Mouse (Mus musculus) embryonic facial prominence, embryonic 12.5 days (tissue): ENCODE results near the gene Supt6. TPM values are rescaled to one million over a fixed set of nuclear protein-coding genes. Genes with fewer than 3 reads are reported as not detected.
A peak's percentile ranks its signal among the peaks of the same experiment; 100 is the strongest.

Experiments
- ATAC-seq: fragments of 200-750 bp; cut with Nextera tagmentation; 2 replicates; pipeline ENCODE4 v1.8.0; 2017; ENCODE audit not compliant: insufficient number of reproducible peaks, insufficient read depth, low FRiP score, low TSS enrichment
- H3K27ac ChIP-seq: fragments of 300-500 bp; sonication (generic); 2 replicates; pipeline ENCODE4 v1.5.1; 2016; ENCODE audit warnings: mild to moderate bottlenecking
- H3K27me3 ChIP-seq: fragments of 300-500 bp; sonication (generic); 2 replicates; pipeline ENCODE4 v1.6.1; 2016; ENCODE audit warnings: mild to moderate bottlenecking, moderate library complexity
- H3K36me3 ChIP-seq: fragments of 300-500 bp; sonication (generic); 2 replicates; pipeline ENCODE4 v1.6.1; 2016; ENCODE audit warnings: mild to moderate bottlenecking
- H3K4me1 ChIP-seq: fragments of 300-500 bp; sonication (generic); 2 replicates; pipeline ENCODE4 v1.6.1; 2016
- H3K4me2 ChIP-seq: fragments of 300-500 bp; sonication (generic); replicated peaks from 2 replicates; pipeline ENCODE4 v1.6.1; 2016; ENCODE audit warnings: mild to moderate bottlenecking, moderate library complexity
- H3K4me3 ChIP-seq: fragments of 300-500 bp; sonication (generic); 2 replicates; pipeline ENCODE4 v1.5.1; 2016; ENCODE audit warnings: mild to moderate bottlenecking
- H3K9ac ChIP-seq: fragments of 300-500 bp; sonication (generic); 2 replicates; pipeline ENCODE4 v1.6.1; 2016; ENCODE audit warnings: mild to moderate bottlenecking, moderate library complexity
- H3K9me3 ChIP-seq: fragments of 300-500 bp; sonication (generic); 2 replicates; pipeline ENCODE4 v1.6.1; 2016; ENCODE audit warnings: mild to moderate bottlenecking, moderate library complexity
- WGBS: fragments of 180-500 bp; shearing (Covaris S2); methylation state at CpG from one replicate; pipeline ENCODE4 v1.1.7; 2016; 5-methylcytosine and 5-hydroxymethylcytosine counted together
- polyA plus RNA-seq: library from polyadenylated mRNA; unstranded; fragments of >200 nt; fragmentation: Nextera tagmentation; extraction: Ambion mirVana; gene quantifications from 2 replicates; pipeline ENCODE4 v1.2.1, GENCODE M21; 2016

The Supt6 gene
- polyA plus RNA-seq, 1 experiment from 2014 or later: 37.8 TPM

DNA sequence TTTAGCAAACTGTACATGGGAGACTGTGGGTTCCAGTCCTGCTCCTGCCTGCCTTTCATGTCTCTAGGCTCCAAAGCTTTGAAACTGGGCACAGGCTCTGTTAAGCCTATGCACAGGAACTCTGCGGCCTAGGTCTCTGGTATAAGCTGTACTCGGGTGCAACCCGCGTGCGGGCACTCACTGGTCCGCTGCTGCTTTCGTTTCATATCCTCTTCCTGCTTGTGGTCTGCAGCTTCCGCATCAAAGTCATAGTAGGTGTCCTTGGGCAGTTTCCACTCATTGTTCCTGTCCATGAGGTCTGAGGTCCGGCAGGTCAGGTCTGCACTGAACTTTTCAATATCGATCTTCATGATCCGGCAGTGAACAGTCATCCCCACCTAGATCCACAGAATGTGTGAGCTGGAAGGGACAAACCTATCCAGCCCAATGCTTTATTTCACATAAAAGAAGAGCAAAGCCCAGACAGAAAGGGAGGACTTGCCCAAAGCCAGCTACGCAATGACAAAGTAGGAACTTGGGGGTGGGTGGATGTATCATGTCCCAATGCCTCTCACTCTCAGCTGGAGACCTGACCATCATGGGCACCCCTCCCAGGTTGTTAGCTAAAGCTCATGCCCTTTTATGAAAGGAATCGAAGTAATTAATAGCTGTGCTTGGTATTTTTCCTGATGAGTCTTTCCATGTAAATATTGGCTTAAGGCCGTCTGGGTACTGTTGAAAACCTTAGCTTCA lies 32.5 kb downstream of the Supt6 start:
- Histone ChIP-seq H3K36me3 (peaks cover 96% of the 10 kb centered on the region), H3K4me1 (no peaks in the 10 kb centered on the region), H3K4me3 (no peak overlapping the region), H3K4me2 (no peak overlapping the region), H3K27ac (no peak overlapping the region), H3K27me3 (no peaks in the 10 kb centered on the region), H3K9me3 (no peaks in the 10 kb centered on the region), H3K9ac (no peak overlapping the region)
- no peak for ATAC-seq
- 93% methylated on average over 14 of the region's 14 CpGs for WGBS

DNA sequence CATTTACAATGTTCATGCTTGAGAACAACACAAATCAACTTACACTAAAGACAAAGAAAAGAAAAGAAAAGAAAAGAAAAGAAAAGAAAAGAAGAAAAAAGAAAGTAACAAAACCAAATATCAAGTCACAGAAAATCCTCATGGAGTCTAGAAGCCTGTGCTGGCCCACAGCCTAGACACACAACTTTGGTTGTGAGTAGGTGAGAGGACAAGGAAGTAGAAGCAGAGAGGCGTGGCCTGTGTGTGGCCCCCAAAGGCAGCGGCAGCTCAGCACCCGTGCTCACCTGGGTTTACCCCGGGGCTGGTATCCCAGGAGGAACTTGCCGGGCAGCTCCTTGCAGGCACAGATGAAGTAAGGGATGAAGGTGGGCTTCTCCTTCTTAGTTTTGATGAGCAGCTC lies 34.3 kb downstream of the Supt6 start:
- H3K27me3 ChIP-seq: no peaks in the 10 kb centered on the region
- H3K27ac ChIP-seq: no peak overlapping the region
- no peaks in the 10 kb centered on the region for H3K9me3 ChIP-seq
- H3K36me3 ChIP-seq: peaks cover 98% of the 10 kb centered on the region
- H3K4me2 ChIP-seq: no peak overlapping the region
- WGBS: 88% methylated on average over 5 of the region's 5 CpGs
- H3K4me3 ChIP-seq: no peak overlapping the region
- H3K4me1 ChIP-seq: no peaks in the 10 kb centered on the region
- no peak for ATAC-seq
- no peak overlapping the region for H3K9ac ChIP-seq

DNA sequence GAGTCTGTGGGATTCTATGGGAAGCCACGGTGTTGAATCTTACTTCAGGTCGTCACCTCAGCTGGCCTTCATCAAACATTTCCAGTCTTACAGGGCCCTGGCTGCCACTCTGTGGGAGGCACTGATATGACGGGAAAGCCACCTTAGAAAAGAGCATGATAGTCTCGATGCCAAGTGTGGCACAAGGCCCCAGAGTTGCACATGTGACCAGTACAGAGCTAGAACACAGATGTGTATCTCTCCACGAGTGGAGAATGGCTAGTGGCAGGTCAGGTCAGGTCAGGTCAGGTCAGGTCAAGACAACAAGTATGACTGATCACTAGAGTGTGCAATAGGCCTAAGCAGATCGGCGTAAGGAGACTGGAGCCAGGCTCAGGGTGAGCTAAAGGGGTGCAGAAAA lies 35.2 kb downstream of the Supt6 start:
- Histone ChIP-seq H3K4me1 (no peaks in the 10 kb centered on the region), H3K4me2 (no peak overlapping the region), H3K4me3 (no peak overlapping the region), H3K9me3 (no peaks in the 10 kb centered on the region), H3K9ac (no peak overlapping the region), H3K27ac (no peak overlapping the region), H3K27me3 (no peaks in the 10 kb centered on the region), H3K36me3 (peaks cover 96% of the 10 kb centered on the region)
- 66% methylated on average over 7 of the region's 7 CpGs for WGBS
- no peak for ATAC-seq

DNA sequence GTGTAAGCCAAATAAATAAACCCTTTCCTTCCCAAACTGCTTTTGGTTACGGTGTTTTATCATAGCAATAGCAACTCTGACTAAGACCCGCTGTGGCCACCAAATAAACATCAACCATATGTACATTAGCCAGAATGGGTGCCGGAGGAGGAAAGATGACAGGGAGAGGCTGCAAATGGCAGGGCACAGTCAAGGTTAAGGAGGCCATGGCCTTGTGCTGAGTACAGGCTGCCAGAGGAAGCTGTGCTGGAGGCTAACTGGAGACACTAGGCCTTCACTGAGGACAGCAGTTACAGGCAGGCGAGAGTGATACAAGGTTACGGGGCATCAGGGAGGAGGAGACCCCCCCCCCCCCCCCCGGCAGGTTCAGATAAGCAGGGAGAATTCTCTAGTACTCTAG lies 35.9 kb downstream of the Supt6 start:
- no peaks in the 10 kb centered on the region for H3K4me1 ChIP-seq
- ATAC-seq: no peak
- H3K27ac ChIP-seq: no peak overlapping the region
- H3K9ac ChIP-seq: no peak overlapping the region
- H3K36me3 ChIP-seq: peaks cover 98% of the 10 kb centered on the region
- H3K27me3 ChIP-seq: no peaks in the 10 kb centered on the region
- no peak overlapping the region for H3K4me3 ChIP-seq
- no peak overlapping the region for H3K4me2 ChIP-seq
- 94% methylated on average over 6 of the region's 6 CpGs for WGBS
- H3K9me3 ChIP-seq: no peaks in the 10 kb centered on the region

DNA sequence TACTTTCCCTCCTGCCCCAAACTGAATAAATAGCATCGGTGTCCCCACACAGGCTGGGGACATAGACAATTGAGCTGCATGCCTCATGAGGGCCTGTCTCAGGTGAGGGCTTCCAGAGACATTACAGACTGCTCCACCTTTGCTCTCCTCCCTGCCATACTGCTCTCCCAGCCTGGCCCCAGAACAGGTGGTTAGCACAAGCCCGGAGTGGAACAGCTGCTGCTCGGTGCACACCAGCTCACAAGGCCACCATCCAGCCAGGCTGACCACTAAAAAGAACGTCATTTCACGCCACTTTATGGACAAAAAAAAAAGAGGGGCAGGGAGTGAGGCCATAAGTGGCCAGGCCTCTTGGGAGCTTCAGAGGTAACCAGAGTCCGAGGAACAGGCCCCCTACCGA lies 38.6 kb downstream of the Supt6 start:
- Histone ChIP-seq H3K4me1 (no peaks in the 10 kb centered on the region), H3K27me3 (no peaks in the 10 kb centered on the region), H3K9me3 (no peaks in the 10 kb centered on the region), H3K27ac (no peak overlapping the region), H3K4me2 (no peak overlapping the region), H3K9ac (no peak overlapping the region), H3K4me3 (no peak overlapping the region), H3K36me3 (peaks cover 88% of the 10 kb centered on the region)
- no peak for ATAC-seq
- 81% methylated on average over 7 of the region's 7 CpGs for WGBS

DNA sequence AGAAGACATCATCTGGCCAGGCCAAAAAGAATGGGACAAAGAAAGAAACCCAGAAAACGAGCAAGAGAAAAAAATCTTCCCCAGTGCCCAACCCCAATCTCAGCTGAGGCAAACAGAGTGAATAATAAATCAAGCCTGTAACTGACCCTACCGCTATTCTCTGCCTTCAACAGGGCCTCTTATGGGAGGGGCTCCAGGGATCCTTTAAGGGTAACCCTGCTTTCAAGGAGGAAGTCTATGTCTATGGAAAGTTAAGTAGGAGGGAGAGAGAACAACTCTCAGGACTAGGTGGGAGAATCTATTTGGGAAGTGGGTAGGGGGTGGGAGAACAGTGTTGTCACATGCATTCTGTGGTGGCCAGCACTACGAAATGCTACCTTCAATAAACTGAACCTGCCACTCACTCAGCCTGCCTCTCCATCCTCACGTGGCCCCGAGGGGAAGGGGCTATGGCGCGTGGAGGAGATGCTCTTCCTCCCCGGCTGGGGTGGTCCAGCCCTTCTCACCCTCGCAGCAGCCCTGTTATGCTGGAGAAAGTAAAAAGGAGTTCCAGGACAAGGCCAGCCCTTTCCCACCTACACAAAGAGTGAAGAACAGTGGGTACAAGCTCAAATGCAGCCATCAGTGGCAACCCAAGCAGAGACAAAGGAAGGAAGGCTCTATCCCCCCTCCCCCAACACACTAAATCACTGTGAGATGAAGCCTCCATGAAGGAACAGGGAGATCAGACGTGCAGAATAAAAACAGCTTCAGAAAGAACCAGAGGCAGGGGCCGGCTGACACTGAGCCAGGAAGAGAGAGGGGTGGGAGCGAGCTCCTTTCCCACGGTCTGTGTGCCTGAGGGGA lies 40.2 kb downstream of the Supt6 start:
- H3K4me3 ChIP-seq: no peak overlapping the region
- no peak overlapping the region for H3K9ac ChIP-seq
- H3K9me3 ChIP-seq: no peaks in the 10 kb centered on the region
- H3K27ac ChIP-seq: 0 out of 2 replicates have a peak overlapping the region, but pooled peaks have one; percentile 25
- no peaks in the 10 kb centered on the region for H3K4me1 ChIP-seq
- no peak overlapping the region for H3K4me2 ChIP-seq
- H3K36me3 ChIP-seq: peaks cover 72% of the 10 kb centered on the region
- no peak for ATAC-seq
- H3K27me3 ChIP-seq: no peaks in the 10 kb centered on the region
- WGBS: 79% methylated on average over 13 of the region's 13 CpGs

DNA sequence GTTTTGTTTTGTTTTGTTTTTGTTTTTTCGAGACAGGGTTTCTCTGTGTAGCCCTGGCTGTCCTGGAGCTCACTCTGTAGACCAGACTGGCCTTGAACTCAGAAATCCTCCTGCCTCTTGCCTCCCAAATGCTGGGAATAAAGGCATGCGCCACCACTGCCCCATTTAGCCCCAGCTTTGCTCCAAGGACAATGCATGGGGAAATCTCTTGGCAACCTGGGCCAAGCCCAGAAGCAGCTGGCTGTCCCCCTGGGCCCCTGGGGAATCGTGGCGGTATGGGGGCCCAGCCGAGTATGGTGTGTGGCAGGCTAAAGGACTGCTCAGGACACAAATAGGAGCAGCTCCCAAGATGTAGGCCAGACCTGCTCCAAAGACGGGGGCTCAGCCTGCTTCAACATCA lies 41.5 kb downstream of the Supt6 start:
- H3K9me3 ChIP-seq: no peaks in the 10 kb centered on the region
- WGBS: 84% methylated on average over 6 of the region's 6 CpGs
- no peaks in the 10 kb centered on the region for H3K27me3 ChIP-seq
- H3K4me1 ChIP-seq: no peaks in the 10 kb centered on the region
- no peak overlapping the region for H3K4me3 ChIP-seq
- no peak for ATAC-seq
- H3K4me2 ChIP-seq: no peak overlapping the region
- peaks cover 59% of the 10 kb centered on the region for H3K36me3 ChIP-seq
- H3K27ac ChIP-seq: no peak overlapping the region
- no peak overlapping the region for H3K9ac ChIP-seq

DNA sequence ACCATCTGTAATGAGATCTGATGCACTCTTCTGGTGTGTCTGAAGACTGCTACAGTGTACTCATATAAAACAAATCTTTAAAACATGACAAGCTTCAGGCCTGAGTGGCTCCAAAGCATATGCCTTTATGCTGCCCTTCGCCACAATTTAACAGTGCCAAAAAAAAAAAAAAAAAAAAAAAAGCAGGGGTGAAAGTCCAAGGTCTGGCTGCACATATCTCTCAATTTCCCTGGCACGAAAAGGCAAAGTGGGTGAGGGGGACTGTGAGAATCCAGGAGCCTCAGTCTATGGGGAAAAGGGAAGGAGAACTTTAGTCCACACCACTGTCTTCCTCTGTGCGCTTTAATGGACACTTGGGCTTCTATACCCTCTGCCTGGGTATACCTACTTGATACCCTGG lies 43.4 kb downstream of the Supt6 start:
- ATAC-seq: no peak
- Histone ChIP-seq H3K4me3 (no peak overlapping the region), H3K9ac (no peak overlapping the region), H3K4me2 (no peak overlapping the region), H3K4me1 (no peaks in the 10 kb centered on the region), H3K27ac (no peak overlapping the region), H3K27me3 (no peaks in the 10 kb centered on the region), H3K9me3 (no peaks in the 10 kb centered on the region), H3K36me3 (peaks cover 39% of the 10 kb centered on the region)
- 82% methylated on average over 3 of the region's 3 CpGs for WGBS

DNA sequence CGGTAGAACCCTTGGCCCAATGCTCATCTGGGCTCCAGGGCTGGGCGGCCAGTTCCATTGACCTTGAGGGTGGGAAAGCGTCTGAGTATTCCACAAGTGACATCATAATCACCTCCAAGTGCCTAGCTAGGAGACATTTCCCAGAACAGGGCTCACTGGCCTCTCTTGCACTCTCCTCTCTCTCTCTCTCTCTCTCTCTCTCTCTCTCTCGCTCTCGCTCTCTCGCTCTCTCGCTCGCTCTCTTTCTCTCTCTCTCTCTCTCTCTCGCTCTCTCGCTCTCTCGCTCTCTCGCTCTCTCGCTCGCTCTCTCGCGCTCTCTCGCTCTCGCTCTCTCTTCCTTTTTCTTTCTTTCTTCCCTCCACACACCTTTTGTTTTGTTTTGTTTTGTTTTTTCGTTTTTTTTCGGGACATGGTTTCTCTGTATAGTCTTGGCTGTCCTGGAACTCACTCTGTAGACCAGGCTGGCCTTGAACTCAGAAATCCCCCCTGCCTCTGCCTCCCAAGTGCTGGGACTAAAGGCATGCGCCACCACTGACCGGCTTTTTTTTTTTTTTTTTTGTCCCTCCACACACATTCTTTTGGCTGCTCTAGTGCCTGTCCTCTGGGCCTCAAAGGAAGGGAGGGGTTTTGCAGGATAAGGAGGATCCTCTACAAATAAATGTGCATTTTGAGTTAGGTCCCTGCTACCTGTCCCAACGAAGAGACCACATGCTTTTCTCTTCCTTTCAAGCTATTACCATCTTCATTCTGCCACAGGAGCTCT lies 50.5 kb downstream of the Supt6 start:
- peaks cover 7% of the 10 kb centered on the region for H3K4me1 ChIP-seq
- H3K9ac ChIP-seq: peak overlapping the region; percentile 21; the same call in 1 of the 2 replicates
- H3K4me2 ChIP-seq: peak overlapping the region; percentile 56
- no peaks in the 10 kb centered on the region for H3K27me3 ChIP-seq
- ATAC-seq: no peak; the same call in 1 of the 2 replicates
- H3K9me3 ChIP-seq: no peaks in the 10 kb centered on the region
- WGBS: 64% methylated on average over 23 of the region's 23 CpGs
- H3K36me3 ChIP-seq: peaks cover 24% of the 10 kb centered on the region
- peak overlapping the region; percentile 40 for H3K4me3 ChIP-seq
- peak overlapping the region; percentile 48 for H3K27ac ChIP-seq

DNA sequence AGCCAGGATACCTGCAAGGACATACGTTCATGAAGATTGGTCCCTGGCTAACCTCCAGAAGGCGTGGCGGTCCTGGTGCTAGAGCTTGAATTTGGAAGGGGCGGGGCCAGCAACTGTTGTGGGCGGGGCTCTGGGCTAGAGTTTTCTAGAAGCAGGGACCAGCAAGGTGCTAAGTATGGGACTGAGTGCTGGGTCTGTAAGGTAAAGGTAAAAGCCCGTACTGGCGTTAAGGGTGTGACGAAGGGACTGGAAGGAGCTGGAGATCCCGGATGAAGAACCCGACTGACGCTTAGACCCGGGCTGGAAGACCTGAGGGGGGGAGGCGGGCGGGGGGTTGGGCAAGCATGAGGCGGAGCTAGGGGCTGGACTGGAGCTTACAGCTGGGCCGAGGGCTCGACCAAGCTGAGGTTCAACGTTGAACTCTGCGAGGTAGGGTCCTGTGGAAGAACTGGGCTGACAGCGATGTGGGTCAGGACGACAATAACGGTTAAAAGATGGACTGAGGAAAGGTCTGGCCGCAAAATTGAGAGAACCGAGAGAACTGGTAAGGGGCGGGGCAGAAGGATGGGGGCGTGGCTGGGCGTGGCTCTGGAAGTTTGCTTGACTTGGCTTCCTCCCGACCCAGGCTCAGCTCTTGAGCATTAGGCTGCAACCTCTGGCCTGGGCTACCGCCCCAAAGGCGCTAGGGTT lies 51.2 kb downstream of the Supt6 start:
- H3K9ac ChIP-seq: peak overlapping the region; percentile 21; the same call in 1 of the 2 replicates
- WGBS: 2% methylated on average over 30 of the region's 30 CpGs
- peak overlapping the region; percentile 40 for H3K4me3 ChIP-seq
- peaks cover 24% of the 10 kb centered on the region for H3K36me3 ChIP-seq
- peak overlapping the region; percentile 48 for H3K27ac ChIP-seq
- no peaks in the 10 kb centered on the region for H3K27me3 ChIP-seq
- peak; percentile 76 for ATAC-seq
- no peaks in the 10 kb centered on the region for H3K9me3 ChIP-seq
- H3K4me1 ChIP-seq: peaks cover 14% of the 10 kb centered on the region
- peak overlapping the region; percentile 56 for H3K4me2 ChIP-seq

DNA sequence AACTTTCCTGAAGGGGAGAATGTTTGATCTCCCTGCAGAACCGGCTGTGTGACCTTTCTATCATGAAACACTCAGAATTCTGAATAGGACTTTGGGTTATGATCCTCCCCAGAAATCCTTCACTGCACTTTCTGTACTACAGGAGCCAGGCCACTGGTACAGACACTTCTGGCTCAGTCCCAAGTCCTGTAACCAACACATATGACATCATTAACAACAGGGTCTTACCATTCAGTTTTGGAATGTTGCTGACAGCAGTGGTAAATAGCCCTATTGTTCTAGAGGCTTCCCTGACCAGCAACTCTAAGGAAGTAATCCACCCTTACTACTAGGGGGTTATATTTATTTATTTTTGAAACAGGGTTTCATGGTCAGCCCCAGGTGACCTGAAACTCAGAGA lies 52.7 kb downstream of the Supt6 start, which contains the start of gene Proca1:
Gene Proca1 (plus strand): TSS at position 280 of the 400 bp plus-strand sequence.
- H3K36me3 ChIP-seq: peaks cover 24% of the 10 kb centered on the region
- 79% methylated on average over 1 of the region's 1 CpGs for WGBS
- H3K4me2 ChIP-seq: peak within 1 kb of the TSS; percentile 56
- no peak for ATAC-seq
- H3K4me1 ChIP-seq: peaks cover 14% of the 10 kb centered on the region
- no peaks in the 10 kb centered on the region for H3K27me3 ChIP-seq
- peak within 1 kb of the TSS; percentile 40 for H3K4me3 ChIP-seq
- no peaks in the 10 kb centered on the region for H3K9me3 ChIP-seq
- no peak within 1 kb of the TSS for H3K9ac ChIP-seq
- H3K27ac ChIP-seq: 0 out of 2 replicates have a peak within 1 kb of the TSS, but pooled peaks have one; percentile 30
